Mouse (Mus musculus) MEL (cell line): ENCODE results near the gene Col1a1. TPM values are rescaled to one million over a fixed set of nuclear protein-coding genes. Genes with fewer than 3 reads are reported as not detected.
A peak's percentile ranks its signal among the peaks of the same experiment; 100 is the strongest.

Source experiments
- DNase-seq: peaks from one replicate; pipeline ENCODE4 v3.0.0; 2011; ENCODE audit warnings: low read depth, low spot score
- H3K27ac ChIP-seq: 2 replicates; pipeline ENCODE4 v1.5.1; 2012; ENCODE audit warnings: low read depth, mild to moderate bottlenecking, control low read depth, low read length, moderate library complexity; ENCODE audit not compliant: control insufficient read depth
- H3K27me3 ChIP-seq, 2 experiments: fragments of 150-350 bp in 1 of 2; sonication (generic) in 1 of 2; 2 replicates each; pipeline ENCODE4 v1.6.1; 2012; ENCODE audit warnings: low read length in 2 of 2, mild to moderate bottlenecking in 2 of 2, improper control_type of control experiment in 1 of 2, moderate library complexity in 1 of 2; ENCODE audit not compliant: insufficient read depth in 2 of 2, control insufficient read depth in 1 of 2
- H3K36me3 ChIP-seq, 2 experiments: 2 replicates each; pipeline ENCODE4 v1.6.1; 2012 to 2014; ENCODE audit warnings: low read length in 2 of 2, improper control_type of control experiment in 1 of 2, inconsistent platforms in 1 of 2, mild to moderate bottlenecking in 1 of 2; ENCODE audit not compliant: insufficient read depth in 2 of 2, control insufficient read depth in 1 of 2
- H3K4me1 ChIP-seq, 2 experiments: fragments of 150-350 bp in 1 of 2; sonication (generic) in 1 of 2; 2 replicates each; pipeline ENCODE4 v1.6.1; 2012; ENCODE audit warnings: low read length in 2 of 2, improper control_type of control experiment in 1 of 2, mild to moderate bottlenecking in 1 of 2; ENCODE audit not compliant: insufficient read depth in 2 of 2, control insufficient read depth in 1 of 2
- H3K4me3 ChIP-seq, 2 experiments: fragments of 150-350 bp in 1 of 2; sonication (generic) in 1 of 2; 2 replicates each; pipeline ENCODE4 v1.5.1; 2012; ENCODE audit warnings: low read depth in 2 of 2, low read length in 2 of 2, mild to moderate bottlenecking in 2 of 2, moderate library complexity in 2 of 2, control low read depth in 1 of 2, improper control_type of control experiment in 1 of 2; ENCODE audit not compliant: control insufficient read depth in 1 of 2, insufficient read depth in 1 of 2
- H3K79me2 ChIP-seq: 2 replicates; pipeline ENCODE4 v1.6.1; 2012; ENCODE audit warnings: mild to moderate bottlenecking, low read length, moderate library complexity; ENCODE audit not compliant: control insufficient read depth, poor library complexity, insufficient read depth
- H3K9ac ChIP-seq: 2 replicates; pipeline ENCODE4 v1.6.1; 2012; ENCODE audit warnings: low read depth, mild to moderate bottlenecking, control low read depth, low read length, moderate library complexity; ENCODE audit not compliant: control insufficient read depth, poor library complexity, severe bottlenecking
- H3K9me3 ChIP-seq: fragments of 150-350 bp; sonication (generic); replicated peaks from 2 replicates; pipeline ENCODE4 v1.6.1; 2012; ENCODE audit warnings: mild to moderate bottlenecking, low read length, improper control_type of control experiment, moderate library complexity; ENCODE audit not compliant: insufficient read depth
- CTCF ChIP-seq, 3 experiments: IDR thresholded peaks in 2 of 3; conservative IDR thresholded peaks in 1 of 3; 2 replicates each; pipeline ENCODE4 v1.5.1; 2011 to 2012; ENCODE audit warnings: low read length in 3 of 3, low read depth in 2 of 3, mild to moderate bottlenecking in 2 of 3, improper control_type of control experiment in 1 of 3, inconsistent platforms in 1 of 3, mixed read lengths in 1 of 3, moderate library complexity in 1 of 3; ENCODE audit not compliant: control insufficient read depth in 1 of 3, insufficient read depth in 1 of 3, poor library complexity in 1 of 3, severe bottlenecking in 1 of 3
- E2F4 ChIP-seq: IDR thresholded peaks from 2 replicates; pipeline ENCODE4 v1.6.1; 2011; ENCODE audit warnings: low read depth, low read length, improper control_type of control experiment, borderline replicate concordance
- ELF1 ChIP-seq: IDR thresholded peaks from 2 replicates; pipeline ENCODE4 v1.6.1; 2014; ENCODE audit warnings: low read depth, mild to moderate bottlenecking, inconsistent platforms, low read length, improper control_type of control experiment, moderate library complexity
- ETS1 ChIP-seq: IDR thresholded peaks from 2 replicates; pipeline ENCODE4 v1.6.1; 2012; ENCODE audit warnings: low read depth, mild to moderate bottlenecking, inconsistent platforms, low read length, improper control_type of control experiment, moderate library complexity
- HCFC1 ChIP-seq: IDR thresholded peaks from 2 replicates; pipeline ENCODE4 v1.6.1; 2012; ENCODE audit warnings: low read depth, mild to moderate bottlenecking, inconsistent platforms, low read length, improper control_type of control experiment, moderate library complexity
- KAT2A ChIP-seq: conservative IDR thresholded peaks from 2 replicates; pipeline ENCODE4 v1.6.1; 2012; ENCODE audit warnings: low read depth, low read length, improper control_type of control experiment, inconsistent platforms
- MAFK ChIP-seq: IDR thresholded peaks from 2 replicates; pipeline ENCODE4 v1.6.1; 2011; ENCODE audit warnings: low read depth, mild to moderate bottlenecking, low read length, improper control_type of control experiment, borderline replicate concordance
- MAZ ChIP-seq: IDR thresholded peaks from 2 replicates; pipeline ENCODE4 v1.6.1; 2012; ENCODE audit warnings: low read depth, mild to moderate bottlenecking, inconsistent platforms, low read length, improper control_type of control experiment
- MXI1 ChIP-seq: IDR thresholded peaks from 2 replicates; pipeline ENCODE4 v1.6.1; 2011; ENCODE audit warnings: mild to moderate bottlenecking, low read depth, low read length, improper control_type of control experiment
- NRF1 ChIP-seq: IDR thresholded peaks from 2 replicates; pipeline ENCODE4 v1.6.1; 2014; ENCODE audit warnings: low read depth, mild to moderate bottlenecking, inconsistent platforms, low read length, improper control_type of control experiment, moderate library complexity; ENCODE audit not compliant: poor library complexity, insufficient read depth, severe bottlenecking
- POLR2AphosphoS2 ChIP-seq: IDR thresholded peaks from 2 replicates; pipeline ENCODE4 v1.6.1; 2011; ENCODE audit warnings: low read length, improper control_type of control experiment
- POLR2AphosphoS5 ChIP-seq: IDR thresholded peaks from 2 replicates; pipeline ENCODE4 v1.6.1; 2012; ENCODE audit warnings: low read depth, borderline replicate concordance, mild to moderate bottlenecking, inconsistent platforms, low read length, moderate library complexity, mixed read lengths
- RAD21 ChIP-seq: IDR thresholded peaks from 2 replicates; pipeline ENCODE4 v1.6.1; 2011; ENCODE audit warnings: mild to moderate bottlenecking, low read depth, low read length, improper control_type of control experiment
- SIN3A ChIP-seq: IDR thresholded peaks from 2 replicates; pipeline ENCODE4 v1.6.1; 2012; ENCODE audit warnings: low read length, improper control_type of control experiment, inconsistent platforms
- SMC3 ChIP-seq: IDR thresholded peaks from 2 replicates; pipeline ENCODE4 v1.6.1; 2011; ENCODE audit warnings: low read depth, low read length, improper control_type of control experiment
- TAL1 ChIP-seq: IDR thresholded peaks from 2 replicates; pipeline ENCODE4 v1.6.1; 2012; ENCODE audit warnings: mild to moderate bottlenecking, inconsistent platforms, low read length, moderate library complexity, mixed read lengths
- TBP ChIP-seq: IDR thresholded peaks from 2 replicates; pipeline ENCODE4 v1.8.0; 2011; ENCODE audit warnings: low read depth, low read length, improper control_type of control experiment
- UBTF ChIP-seq: IDR thresholded peaks from 2 replicates; pipeline ENCODE4 v1.6.1; 2012; ENCODE audit warnings: low read depth, mild to moderate bottlenecking, inconsistent platforms, low read length, improper control_type of control experiment, moderate library complexity, borderline replicate concordance; ENCODE audit not compliant: insufficient read depth
- USF1 ChIP-seq: IDR thresholded peaks from 2 replicates; pipeline ENCODE4 v1.6.1; 2014; ENCODE audit warnings: low read depth, mild to moderate bottlenecking, inconsistent platforms, low read length, improper control_type of control experiment, moderate library complexity
- USF2 ChIP-seq, 2 experiments: IDR thresholded peaks; 2 replicates each; pipeline ENCODE4 v1.6.1; 2011 to 2012; ENCODE audit warnings: improper control_type of control experiment in 2 of 2, low read length in 2 of 2, borderline replicate concordance in 1 of 2, inconsistent platforms in 1 of 2, low read depth in 1 of 2, mild to moderate bottlenecking in 1 of 2; ENCODE audit not compliant: insufficient read depth in 1 of 2
- ZC3H11A ChIP-seq: IDR thresholded peaks from 2 replicates; pipeline ENCODE4 v1.6.1; 2012; ENCODE audit warnings: low read depth, mild to moderate bottlenecking, inconsistent platforms, low read length, improper control_type of control experiment
- ZKSCAN1 ChIP-seq: IDR thresholded peaks from 2 replicates; pipeline ENCODE4 v1.6.1; 2012; ENCODE audit warnings: low read depth, mild to moderate bottlenecking, inconsistent platforms, low read length, improper control_type of control experiment, moderate library complexity
- ZNF384 ChIP-seq: IDR thresholded peaks from 2 replicates; pipeline ENCODE4 v1.6.1; 2012; ENCODE audit warnings: low read depth, mild to moderate bottlenecking, inconsistent platforms, low read length, improper control_type of control experiment
- polyA plus RNA-seq, 2 experiments: library from polyadenylated mRNA; stranded (reverse) in 1 of 2; unstranded in 1 of 2; fragments of >175 nt in 1 of 2; fragments of >200 nt in 1 of 2; gene quantifications; 2 replicates each; pipeline versions ENCODE4 v1.2.1 to v1.2.4; 2012; ENCODE audit warnings: low replicate concordance in 2 of 2, low read depth in 1 of 2; ENCODE audit not compliant: insufficient read length in 2 of 2, insufficient read depth in 1 of 2, missing spikeins in 1 of 2
- total RNA-seq: library from RNA; depleted of rRNA; stranded (reverse); fragments of 300-350 nt; gene quantifications from 2 replicates; pipeline ENCODE4 v1.2.3, GENCODE M21; 2012

Gene Col1a1
- total and polyA plus RNA-seq, 3 experiments: 0.12 to 0.61 TPM; not detected in 1

GRCm38 (mm10) chr11:94936851-94937295 is 849 bp downstream of the Col1a1 start:
- Histone ChIP-seq H3K4me3 (peak overlapping the region; percentile 59 to 82; a peak in 3 of 4 replicates), H3K4me1 (peaks cover 0 to 9% of the 10 kb centered on the region in 2 experiments; a peak in 3 of 4 replicates), H3K36me3 (no peaks in the 10 kb centered on the region), H3K9ac (0 out of 2 replicates have a peak overlapping the region, but pooled peaks have one; percentile 35), H3K27me3 (peaks cover 6 to 12% of the 10 kb centered on the region in 2 experiments), H3K79me2 (no peaks in the 10 kb centered on the region), H3K9me3 (no peaks in the 10 kb centered on the region), H3K27ac (no peak overlapping the region)
- peak; percentile 93 for DNase-seq
- TF ChIP-seq MXI1: peak; percentile 13; the same call in 1 of the 2 replicates
- TF ChIP-seq HCFC1: 0 out of 2 replicates have a peak, but pooled peaks have one; percentile 14
- TF ChIP-seq SMC3: peak; percentile 72
- TF ChIP-seq NRF1: no peak
- peak; percentile 82 for TF ChIP-seq RAD21
- TF ChIP-seq USF2 (IDR thresholded peaks at IDR 0.05; ENCODE audit: borderline replicate concordance in 1 of 2, insufficient read depth in 1 of 2, low read depth in 1 of 2, low read length in 2 of 2): no peak
- TF ChIP-seq USF1: no peak
- no peak for TF ChIP-seq POLR2AphosphoS5
- no peak for TF ChIP-seq TAL1
- peak; percentile 88 to 96 (median 90) for TF ChIP-seq CTCF (IDR thresholded peaks at IDR 0.05 in 2 of 3, conservative IDR thresholded peaks at IDR 0.05 in 1 of 3; ENCODE audit: control insufficient read depth in 1 of 3, insufficient read depth in 1 of 3, low read depth in 2 of 3, low read length in 3 of 3, poor library complexity in 1 of 3, severe bottlenecking in 1 of 3)
- no peak for TF ChIP-seq E2F4
- TF ChIP-seq MAFK: no peak
- 0 out of 2 replicates have a peak, but pooled peaks have one; percentile 36 for TF ChIP-seq ZC3H11A
- TF ChIP-seq ETS1: no peak
- no peak for TF ChIP-seq ZKSCAN1
- TF ChIP-seq UBTF: no peak
- TF ChIP-seq POLR2AphosphoS2: no peak
- 0 out of 2 replicates have a peak, but pooled peaks have one; percentile 37 for TF ChIP-seq TBP

DNA sequence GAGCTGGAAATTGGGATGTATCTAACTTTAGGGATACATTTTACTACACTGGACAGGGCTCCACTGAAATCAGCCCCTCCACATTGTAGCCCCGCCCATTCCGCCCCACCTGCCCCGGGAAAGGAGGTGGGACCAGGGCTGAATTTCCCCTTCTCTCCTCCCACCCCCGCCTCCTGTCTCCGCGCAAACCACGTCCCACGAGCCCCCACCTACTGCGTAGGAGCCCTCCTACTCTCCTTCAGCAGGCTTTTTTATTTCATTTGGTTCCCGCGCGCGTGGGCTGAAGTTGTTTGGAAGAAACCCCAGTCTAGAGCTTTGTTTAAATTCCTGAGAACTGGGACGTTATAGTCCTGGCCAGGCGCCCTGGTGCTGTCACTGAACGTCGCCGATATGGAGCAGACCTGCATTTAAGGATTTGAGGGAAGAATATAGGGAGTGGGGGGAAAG is 1.3 kb downstream of the Col1a1 start:
- Histone ChIP-seq H3K9me3 (no peaks in the 10 kb centered on the region), H3K9ac (peak overlapping the region; percentile 41), H3K27me3 (peaks cover 4 to 10% of the 10 kb centered on the region in 2 experiments; a peak in 3 of 4 replicates), H3K36me3 (no peaks in the 10 kb centered on the region), H3K4me3 (peak overlapping the region; percentile 59 to 82), H3K27ac (no peak overlapping the region), H3K4me1 (peaks cover 0 to 11% of the 10 kb centered on the region in 2 experiments; a peak in 3 of 4 replicates), H3K79me2 (no peaks in the 10 kb centered on the region)
- TF ChIP-seq KAT2A (no peak), SIN3A (peak; percentile 52; the same call in 1 of the 2 replicates), RAD21 (no peak), ELF1 (0 out of 2 replicates have a peak, but pooled peaks have one; percentile 11), HCFC1 (0 out of 2 replicates have a peak, but pooled peaks have one; percentile 32), ZNF384 (0 out of 2 replicates have a peak, but pooled peaks have one; percentile 20), MAZ (peak; percentile 89), ZKSCAN1 (no peak), MXI1 (no peak)
- DNase-seq: peak; percentile 82
